Comparison of ENCODE assay signal across 25 mouse cellular contexts in the genomic region with DNA sequence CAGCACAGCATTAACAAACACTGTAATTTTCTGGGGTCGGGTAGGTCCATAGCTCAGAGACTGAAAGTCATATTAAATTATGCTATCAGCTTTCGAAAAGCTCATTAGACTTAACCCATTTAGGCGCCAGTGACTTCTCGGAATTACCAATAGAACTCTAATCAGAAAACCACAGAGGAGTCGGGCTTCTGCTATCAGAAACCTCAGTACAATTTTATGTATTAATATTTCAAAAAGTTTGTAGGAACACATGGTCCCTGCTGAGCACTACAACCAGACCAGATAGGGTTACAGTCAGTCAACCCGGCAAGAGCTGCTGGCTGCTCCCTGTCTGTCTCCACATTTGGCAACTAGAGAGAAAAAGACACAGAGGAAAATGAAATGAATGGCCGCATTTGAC.
"Had no signal": no experiment of that assay in that cellular context is flagged by ENCODE, and none has a peak within 500 bp of the region (broad histone marks: within the 10 kb centered on the region; RNA-seq: fewer than 3 reads in every experiment).

No protein-coding gene starts in this region.

- H3K4me3 ChIP-seq: gastrocnemius, adult 2 months; heart, embryonic 10.5 days; heart, embryonic 12.5 days; hindbrain, embryonic 13.5 days; hindbrain, embryonic 15.5 days; kidney, embryonic 15.5 days; limb, embryonic 13.5 days; limb, embryonic 15.5 days; liver, embryonic 12.5 days had no signal

- H3K27me3 ChIP-seq: heart, embryonic 12.5 days; hindbrain, embryonic 13.5 days; hindbrain, embryonic 15.5 days; kidney, embryonic 15.5 days; limb, embryonic 13.5 days; limb, embryonic 15.5 days; liver, embryonic 12.5 days had no signal

- H3K9me3 ChIP-seq: heart, embryonic 10.5 days; heart, embryonic 12.5 days; hindbrain, embryonic 13.5 days; hindbrain, embryonic 15.5 days; kidney, embryonic 15.5 days; limb, embryonic 13.5 days; limb, embryonic 15.5 days; liver, embryonic 12.5 days had no signal

- H3K9ac ChIP-seq: heart, embryonic 12.5 days; hindbrain, embryonic 13.5 days; hindbrain, embryonic 15.5 days; kidney, embryonic 15.5 days; limb, embryonic 13.5 days; limb, embryonic 15.5 days; liver, embryonic 12.5 days; liver, embryonic 14.5 days had no signal

- H3K4me1 ChIP-seq: heart, embryonic 10.5 days; heart, embryonic 12.5 days; hindbrain, embryonic 13.5 days; hindbrain, embryonic 15.5 days; kidney, embryonic 15.5 days; limb, embryonic 13.5 days; limb, embryonic 15.5 days; liver, embryonic 12.5 days had no signal

- ATAC-seq: hindbrain, postnatal 0 days; intestine, embryonic 16.5 days; liver, embryonic 12.5 days had no signal

- H3K27ac ChIP-seq: gastrocnemius, adult 2 months; heart, embryonic 10.5 days; hindbrain, embryonic 13.5 days; hindbrain, embryonic 15.5 days; hindbrain, postnatal 0 days; kidney, embryonic 15.5 days; kidney, postnatal 0 days; limb, embryonic 13.5 days; limb, embryonic 15.5 days; liver, embryonic 12.5 days; liver, embryonic 14.5 days had no signal

- DNase-seq: gastrocnemius, adult 2 months; gastrocnemius, postnatal 10 days; gastrocnemius, postnatal 25 days; heart, adult 18-20 months; heart, postnatal 10 days; kidney, adult 11 months; kidney, adult 2 months; kidney, adult 9 months; kidney, postnatal 14 days; kidney, postnatal 36 days; layer of hippocampus, adult 9-11 months; layer of hippocampus, postnatal 36 days; left cerebral cortex, postnatal 4 days had no signal

- H3K36me3 ChIP-seq: heart, embryonic 10.5 days; heart, embryonic 12.5 days; hindbrain, embryonic 13.5 days; hindbrain, embryonic 15.5 days; kidney, embryonic 15.5 days; limb, embryonic 13.5 days; limb, embryonic 15.5 days; liver, embryonic 12.5 days had no signal
